Mouse (Mus musculus) spleen, adult 12 weeks (tissue): Measurements from ENCODE around the gene Rora.

ENCODE experiments used
- DNase-seq: peaks from one replicate; pipeline ENCODE4 v3.0.0; 2022; ENCODE audit warnings: low spot score

The Rora gene

GRCm38 (mm10) chr9:69404671-69405070 is 751.1 kb downstream of the Rora start:
- no peak for DNase-seq

- DNase-seq = no peak
Measured at GRCm38 (mm10) chr9:69419476-69419875, 765.9 kb downstream of the Rora start.

GRCm38 (mm10) chr9:69430531-69430930 is 776.9 kb downstream of the Rora start:
- DNase-seq = no peak

- no peak for DNase-seq
Measured at GRCm38 (mm10) chr9:69431863-69432555, 778.4 kb downstream of the Rora start.

- no peak for DNase-seq
Measured at GRCm38 (mm10) chr9:69435194-69435593, 781.6 kb downstream of the Rora start.

- no peak for DNase-seq
Measured at GRCm38 (mm10) chr9:69435662-69436061, 782.1 kb downstream of the Rora start.
